Mouse (Mus musculus) CH12.LX (cell line): ENCODE measurements around the gene Ccdc122.

Experiments
- ELF1 ChIP-seq: IDR thresholded peaks from 2 replicates; pipeline ENCODE4 v1.6.1; 2014; ENCODE audit warnings: low read depth, mild to moderate bottlenecking, inconsistent platforms, low read length, improper control_type of control experiment
- MYC ChIP-seq: IDR thresholded peaks from 2 replicates; pipeline ENCODE4 v1.6.1; 2011; ENCODE audit warnings: low read depth, mild to moderate bottlenecking, improper control_type of control experiment, low read length

DNA sequence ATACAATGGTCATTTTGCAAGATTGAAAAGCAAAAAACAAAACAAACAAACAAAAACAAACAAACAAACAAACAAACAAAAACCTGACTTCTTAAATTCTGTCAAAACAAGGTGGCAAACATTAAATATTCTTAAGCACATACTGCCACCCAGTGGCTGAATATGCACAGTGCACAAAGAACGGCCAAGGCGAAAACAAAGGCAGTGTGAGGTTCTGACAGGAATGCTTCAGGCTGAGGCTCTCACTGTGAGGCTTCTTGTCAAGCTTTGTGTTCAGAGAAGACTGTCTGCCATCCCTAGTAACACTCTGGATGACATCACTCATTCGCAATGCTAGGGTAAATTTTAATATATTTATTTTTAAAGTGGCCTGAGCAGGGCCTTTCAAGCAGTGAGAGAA lies 24.8 kb upstream of the Ccdc122 start:
- no peak for TF ChIP-seq ELF1
- TF ChIP-seq MYC, result no peak
